Mouse (Mus musculus) macrophage (primary cell): Measurements from ENCODE around the gene Slc5a6. TPM values are rescaled to one million over a fixed set of nuclear protein-coding genes. Genes with fewer than 3 reads are reported as not detected.
"Not testable (repeated sequence)": the region's sequence is repeated elsewhere in the genome, so short reads cannot be mapped to it uniquely, and the experiment has no call there.

Experiments
- H3K27ac ChIP-seq: fragments of 350-480 bp; formaldehyde crosslinking; 2 replicates; pipeline ENCODE4 v1.9.0; 2021
- H3K36me3 ChIP-seq: fragments of 350-480 bp; formaldehyde crosslinking; 2 replicates; pipeline ENCODE4 v1.9.0; 2021; ENCODE audit errors: inconsistent target
- H3K4me3 ChIP-seq: fragments of 350-480 bp; formaldehyde crosslinking; 2 replicates; pipeline ENCODE4 v1.9.0; 2021; ENCODE audit errors: inconsistent target
- H3K79me2 ChIP-seq: fragments of 350-480 bp; formaldehyde crosslinking; 2 replicates; pipeline ENCODE4 v1.9.0; 2021; ENCODE audit errors: inconsistent target
- WGBS: methylation state at CpG from one replicate; pipeline ENCODE4 v1.1.7; 2026; ENCODE audit warnings: inconsistent platforms; ENCODE audit not compliant: missing documents; 5-methylcytosine and 5-hydroxymethylcytosine counted together
- polyA plus RNA-seq: library from polyadenylated mRNA; stranded (reverse); fragments of 250-400 nt; gene quantifications from 3 replicates; pipeline ENCODE4 v1.2.4, GENCODE M21; 2018; ENCODE audit warnings: inconsistent platforms

The Slc5a6 gene
- polyA plus RNA-seq, 1 experiment from 2014 or later: 3.3 TPM

DNA sequence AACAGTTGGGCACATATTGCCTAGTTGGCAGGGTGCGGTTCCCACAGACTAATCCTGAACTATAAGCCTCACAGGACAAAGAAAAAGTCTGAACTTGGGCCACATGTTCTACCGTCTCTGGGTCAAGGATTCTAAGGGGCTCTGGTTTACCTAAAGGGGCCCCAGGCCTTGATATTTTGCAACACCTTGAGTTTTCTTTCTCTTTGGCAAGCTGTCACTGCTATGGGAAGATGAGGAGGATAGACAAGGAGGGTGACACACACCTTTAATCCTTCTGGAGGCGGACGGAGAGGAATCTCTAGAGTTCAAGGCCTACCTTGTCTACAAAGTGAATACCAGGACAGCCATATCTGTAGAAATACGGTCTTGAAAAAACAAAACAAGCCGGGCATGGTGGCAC is 2.3 kb downstream of the Slc5a6 start:
- H3K4me3 ChIP-seq: no peak overlapping the region
- no peak overlapping the region for H3K27ac ChIP-seq
- peaks cover 5% of the 10 kb centered on the region; the same call in 1 of the 2 replicates for H3K79me2 ChIP-seq
- 95% methylated on average over 6 of the region's 6 CpGs for WGBS
- H3K36me3 ChIP-seq: no peaks in the 10 kb centered on the region; the same call in 1 of the 2 replicates

DNA sequence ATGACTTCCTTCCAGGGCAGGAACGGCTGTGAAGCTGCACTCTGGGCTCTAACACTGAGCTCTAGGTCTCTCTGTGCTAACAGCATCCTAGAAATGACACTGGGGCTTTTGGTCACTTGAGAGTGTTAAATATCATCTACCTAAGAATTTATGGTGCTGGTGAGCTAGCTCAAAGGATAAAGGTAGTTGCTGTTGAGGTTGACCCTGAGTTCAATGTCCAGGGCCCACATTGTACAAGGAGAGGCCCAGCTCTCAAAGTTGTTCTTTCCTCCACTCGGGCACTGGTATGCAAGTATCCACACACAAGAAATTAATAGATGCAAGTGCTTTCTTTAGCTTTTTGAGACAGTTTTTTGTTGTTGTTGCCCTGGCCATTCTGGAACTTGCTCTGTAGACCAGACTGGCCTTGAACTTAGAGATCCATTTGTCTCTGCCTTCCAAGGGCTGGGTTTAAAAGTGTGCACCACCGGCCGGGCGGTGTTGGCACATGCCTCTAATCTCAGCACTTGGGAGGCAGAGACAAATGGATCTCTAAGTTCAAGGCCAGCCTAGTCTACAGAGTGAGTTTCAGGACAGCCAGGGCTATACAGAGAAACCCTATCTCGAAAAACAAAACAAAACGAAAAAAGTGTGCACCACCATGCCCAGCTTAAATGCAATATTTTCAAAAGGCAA is 10.4 kb downstream of the Slc5a6 start:
- Histone ChIP-seq H3K27ac (no peak overlapping the region), H3K36me3 (peaks cover 4% of the 10 kb centered on the region; the same call in 1 of the 2 replicates), H3K79me2 (no peaks in the 10 kb centered on the region), H3K4me3 (no peak overlapping the region)
- WGBS: 96% methylated on average over 7 of the region's 7 CpGs

DNA sequence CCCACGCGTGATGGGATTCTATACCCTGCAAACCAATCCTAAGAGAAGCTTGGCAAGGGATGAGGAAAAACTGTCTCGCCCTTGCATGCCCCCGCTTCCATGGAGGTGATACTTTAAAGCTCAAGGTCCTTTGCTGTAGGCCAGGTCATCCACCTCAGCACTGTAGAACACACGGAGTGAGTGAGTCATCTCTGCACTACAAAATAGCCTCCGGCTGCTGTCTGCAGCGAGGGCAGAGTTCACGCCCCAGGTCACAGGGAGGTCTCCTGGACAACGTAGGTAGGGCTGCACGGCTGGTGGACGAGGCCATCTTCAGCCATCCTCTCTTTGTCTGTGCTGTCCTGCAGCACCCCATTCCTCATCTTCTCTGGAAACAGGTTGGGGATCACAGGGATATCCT is 12.2 kb downstream of the Slc5a6 start:
- not testable (repeated sequence) for H3K4me3 ChIP-seq, H3K36me3 ChIP-seq, H3K79me2 ChIP-seq, H3K27ac ChIP-seq
- WGBS: 98% methylated on average over 10 of the region's 11 CpGs

DNA sequence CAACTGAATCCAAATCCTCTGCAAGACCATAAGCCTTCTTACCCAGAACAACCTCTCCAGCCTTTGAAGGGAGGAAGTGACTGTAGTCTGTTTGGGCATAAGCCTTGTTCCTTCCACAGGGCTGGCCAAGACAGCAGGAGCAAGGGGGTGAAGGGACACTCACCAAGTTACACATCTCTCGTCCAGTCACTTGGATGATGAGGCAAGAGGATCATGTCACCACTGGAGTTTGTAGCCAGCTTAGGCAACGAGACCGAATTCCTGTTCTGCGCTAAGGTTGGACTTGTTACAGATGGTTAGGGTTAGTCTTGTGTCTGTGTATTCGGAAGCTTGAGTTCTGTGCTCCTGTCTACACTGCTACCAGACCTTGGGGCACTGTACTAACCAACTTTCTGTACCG is 14.1 kb downstream of the Slc5a6 start:
- H3K79me2 ChIP-seq: no peaks in the 10 kb centered on the region
- 89% methylated on average over 6 of the region's 6 CpGs for WGBS
- no peak overlapping the region for H3K27ac ChIP-seq
- H3K36me3 ChIP-seq: 0 out of 2 replicates have a peak, but pooled peaks cover 4% of the 10 kb centered on the region
- no peak overlapping the region for H3K4me3 ChIP-seq

DNA sequence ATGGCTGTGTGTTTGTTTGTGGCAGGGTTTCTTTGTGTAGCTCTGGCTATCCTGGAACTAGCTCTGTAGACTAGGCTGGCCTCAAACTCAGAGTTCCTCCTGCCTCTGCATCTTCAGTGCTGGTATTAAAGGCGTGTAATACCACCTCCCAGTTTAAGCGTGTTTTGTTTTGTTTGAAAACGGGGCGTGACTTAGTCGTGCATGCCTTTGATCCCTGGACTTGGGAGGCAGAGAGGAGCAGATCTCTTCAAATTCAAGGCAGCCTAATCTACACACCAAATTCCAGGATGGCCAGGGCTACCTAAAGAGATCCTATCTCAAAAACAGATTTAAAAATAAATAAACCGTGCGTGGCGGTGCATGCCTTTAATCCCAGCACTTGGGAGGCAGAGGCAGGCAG is 17.2 kb downstream of the Slc5a6 start:
- H3K4me3 ChIP-seq: no peak overlapping the region
- H3K36me3 ChIP-seq: no peaks in the 10 kb centered on the region
- no peaks in the 10 kb centered on the region for H3K79me2 ChIP-seq
- H3K27ac ChIP-seq: no peak overlapping the region
- WGBS: 100% methylated on average over 6 of the region's 8 CpGs

DNA sequence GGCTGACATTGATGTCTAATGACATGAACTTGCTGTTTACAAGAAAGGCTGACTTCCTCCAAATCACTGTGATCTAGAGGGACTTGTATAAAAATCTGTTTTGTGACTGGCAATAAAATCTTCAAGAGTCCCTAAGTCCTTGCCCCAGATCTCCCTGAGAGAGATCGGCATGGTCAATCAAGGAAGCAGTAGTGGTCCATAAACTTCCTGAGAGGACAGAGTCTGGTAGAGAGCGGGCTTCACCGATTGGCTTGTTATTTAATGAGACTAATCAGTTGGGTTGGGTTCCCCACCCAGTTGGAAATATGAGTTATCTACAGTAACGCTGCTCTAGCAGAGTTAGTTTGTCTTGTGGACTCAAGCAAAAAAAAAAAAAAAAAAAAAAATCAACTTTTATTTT is 17.8 kb downstream of the Slc5a6 start:
- H3K79me2 ChIP-seq: no peaks in the 10 kb centered on the region
- H3K36me3 ChIP-seq: no peaks in the 10 kb centered on the region
- 47% methylated on average over 4 of the region's 4 CpGs for WGBS
- no peak overlapping the region for H3K27ac ChIP-seq
- H3K4me3 ChIP-seq: no peak overlapping the region

DNA sequence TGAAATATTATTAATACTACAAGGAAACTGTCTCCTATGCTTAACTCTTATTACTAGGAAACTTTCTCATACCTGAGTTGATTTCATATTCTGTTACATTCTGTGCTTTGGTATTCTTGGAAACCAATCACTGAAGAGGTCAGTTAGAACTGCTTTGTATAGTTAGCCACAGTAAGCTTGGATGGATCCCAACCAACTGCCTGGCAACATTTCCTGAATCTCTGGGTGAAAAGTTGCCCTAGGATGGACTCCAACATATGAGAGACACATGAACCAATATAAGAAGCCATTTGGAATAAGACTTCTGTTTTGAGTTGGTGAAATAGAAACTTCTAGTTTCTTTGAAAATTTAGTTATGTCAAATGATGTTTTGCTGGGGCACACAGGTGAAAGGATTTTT is 24.1 kb downstream of the Slc5a6 start:
- H3K36me3 ChIP-seq: no peaks in the 10 kb centered on the region
- no peak overlapping the region for H3K4me3 ChIP-seq
- H3K79me2 ChIP-seq: no peaks in the 10 kb centered on the region
- no peak overlapping the region for H3K27ac ChIP-seq

DNA sequence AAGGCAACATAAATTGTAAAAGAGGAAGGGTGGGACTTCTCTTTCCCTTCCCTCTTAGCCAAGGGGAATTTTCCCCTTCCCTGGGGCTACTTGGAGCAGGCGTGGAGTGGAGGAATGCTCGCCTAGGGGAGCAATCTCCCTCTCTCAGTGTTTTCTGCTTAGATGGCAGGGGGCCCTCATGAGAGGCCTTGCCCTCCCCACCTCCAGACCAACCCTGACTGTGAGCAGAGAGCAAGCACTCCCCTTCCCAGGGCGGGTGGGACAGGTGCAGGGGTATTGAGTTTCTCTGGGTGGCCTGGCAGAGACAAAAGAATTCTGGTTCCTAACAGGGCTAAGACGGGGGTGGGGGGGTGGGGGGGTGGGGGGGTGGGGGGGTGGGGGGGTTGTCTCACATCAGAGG is 25.5 kb downstream of the Slc5a6 start:
- no peaks in the 10 kb centered on the region for H3K36me3 ChIP-seq
- 46% methylated on average over 3 of the region's 4 CpGs for WGBS
- no peaks in the 10 kb centered on the region for H3K79me2 ChIP-seq
- no peak overlapping the region for H3K4me3 ChIP-seq
- H3K27ac ChIP-seq: no peak overlapping the region

DNA sequence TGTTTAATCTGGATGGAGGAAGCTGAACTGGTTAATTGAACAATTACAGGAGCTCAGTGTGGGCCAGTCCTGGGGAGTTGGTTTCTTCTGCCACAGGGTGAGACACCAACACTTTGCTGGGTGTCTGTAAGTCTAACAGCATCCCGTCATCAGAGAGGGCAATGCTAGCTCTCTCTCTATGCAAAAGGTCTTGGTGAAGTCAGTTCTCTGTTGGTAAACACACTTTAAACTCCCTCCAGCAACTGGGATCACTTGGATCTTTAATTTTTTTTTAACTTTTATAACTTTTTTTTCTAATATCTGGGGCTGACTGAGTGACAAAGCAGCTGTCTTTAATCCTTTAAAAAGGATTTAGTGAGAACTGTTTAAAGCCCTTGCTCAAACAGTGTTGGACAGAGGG is 26.0 kb downstream of the Slc5a6 start:
- H3K4me3 ChIP-seq: no peak overlapping the region
- WGBS: 87% methylated on average over 1 of the region's 1 CpGs
- H3K79me2 ChIP-seq: no peaks in the 10 kb centered on the region
- H3K36me3 ChIP-seq: no peaks in the 10 kb centered on the region
- H3K27ac ChIP-seq: no peak overlapping the region

DNA sequence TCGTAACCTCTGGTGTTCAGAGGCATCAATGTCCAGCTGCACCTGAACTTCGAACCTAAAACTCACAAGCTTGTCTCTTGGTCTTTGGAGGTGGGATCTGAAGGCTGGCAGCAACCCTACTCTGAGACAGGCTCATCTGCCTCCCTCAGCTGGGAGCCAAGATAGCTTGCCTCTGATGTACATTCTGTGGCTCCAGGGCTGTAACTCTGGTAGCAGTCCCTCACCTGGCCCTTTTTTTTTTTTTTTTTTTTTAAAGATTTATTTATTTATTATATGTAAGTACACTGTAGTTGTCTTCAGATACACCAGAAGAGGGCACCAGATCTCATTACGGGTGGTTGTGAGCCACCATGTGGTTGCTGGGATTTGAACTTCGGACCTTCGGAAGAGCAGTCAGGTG is 26.9 kb downstream of the Slc5a6 start:
- H3K36me3 ChIP-seq, H3K27ac ChIP-seq, H3K79me2 ChIP-seq, H3K4me3 ChIP-seq: not testable (repeated sequence)
- WGBS: 91% methylated on average over 4 of the region's 5 CpGs

DNA sequence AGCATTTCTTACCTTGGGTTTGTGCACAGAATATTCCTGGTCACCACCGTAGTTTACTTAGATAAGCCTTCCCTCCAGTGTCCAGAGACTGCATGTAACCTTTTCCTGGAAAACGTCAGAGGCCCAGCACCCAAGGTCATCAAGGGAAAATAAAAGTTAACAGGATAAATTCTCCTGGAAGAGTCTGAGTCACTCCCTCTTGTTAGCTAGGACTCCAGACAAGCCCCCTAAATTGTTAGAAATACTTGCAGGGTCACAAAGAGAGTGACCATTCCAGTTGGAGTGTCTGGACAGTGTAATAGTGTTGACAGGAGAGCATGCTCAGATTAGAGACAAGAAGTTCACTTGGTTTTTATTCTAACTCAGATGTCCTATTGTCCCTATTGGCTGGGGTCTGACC is 32.8 kb downstream of the Slc5a6 start:
- Histone ChIP-seq H3K79me2 (no peaks in the 10 kb centered on the region), H3K4me3 (no peak overlapping the region), H3K36me3 (no peaks in the 10 kb centered on the region), H3K27ac (no peak overlapping the region)
- 96% methylated on average over 2 of the region's 2 CpGs for whole genome bisulfite sequencing

DNA sequence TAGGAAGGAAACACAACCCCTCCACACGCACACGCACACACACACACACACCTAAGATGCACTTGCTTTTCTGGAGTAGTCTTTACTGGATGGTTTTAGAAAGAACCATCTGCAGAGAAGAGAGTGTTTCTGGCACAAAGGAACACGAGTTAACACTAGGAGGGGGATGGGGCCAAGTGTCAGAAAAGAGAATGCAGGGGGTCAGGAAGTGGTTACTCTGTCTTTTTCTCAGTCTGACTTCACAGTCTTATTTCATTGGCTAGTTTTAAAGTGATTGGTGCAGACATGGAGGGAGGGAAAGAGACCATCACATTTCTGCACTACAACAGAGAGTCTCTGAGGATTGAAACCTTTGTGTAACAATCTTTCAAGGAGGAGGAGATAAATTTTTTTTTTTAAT is 36.0 kb downstream of the Slc5a6 start:
- H3K27ac ChIP-seq: no peak overlapping the region
- H3K36me3 ChIP-seq: no peaks in the 10 kb centered on the region
- H3K4me3 ChIP-seq: no peak overlapping the region
- no peaks in the 10 kb centered on the region for H3K79me2 ChIP-seq
- 52% methylated on average over 3 of the region's 3 CpGs for WGBS

DNA sequence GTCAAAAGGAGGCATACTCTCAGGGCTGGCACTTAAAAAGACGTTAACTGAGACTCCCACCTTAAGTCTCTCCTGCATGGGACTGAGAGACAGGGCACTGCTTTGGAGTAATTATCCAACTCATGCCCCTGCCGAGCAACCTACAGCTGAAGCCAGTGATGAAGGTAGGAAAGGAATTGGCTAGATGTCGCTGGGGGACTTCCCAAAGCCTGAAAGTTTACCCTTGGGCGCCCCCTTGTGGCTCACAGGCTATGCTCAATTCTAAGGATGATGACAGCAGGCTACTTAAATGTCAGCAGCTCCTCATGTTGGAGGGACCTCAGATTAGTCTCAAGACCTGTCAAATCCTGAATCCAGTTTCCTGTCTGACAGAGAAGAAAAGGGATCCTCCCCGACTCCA is 44.5 kb downstream of the Slc5a6 start:
- no peak overlapping the region for H3K27ac ChIP-seq
- H3K79me2 ChIP-seq: no peaks in the 10 kb centered on the region
- H3K4me3 ChIP-seq: no peak overlapping the region
- H3K36me3 ChIP-seq: no peaks in the 10 kb centered on the region
- 6% methylated on average over 5 of the region's 5 CpGs for WGBS

DNA sequence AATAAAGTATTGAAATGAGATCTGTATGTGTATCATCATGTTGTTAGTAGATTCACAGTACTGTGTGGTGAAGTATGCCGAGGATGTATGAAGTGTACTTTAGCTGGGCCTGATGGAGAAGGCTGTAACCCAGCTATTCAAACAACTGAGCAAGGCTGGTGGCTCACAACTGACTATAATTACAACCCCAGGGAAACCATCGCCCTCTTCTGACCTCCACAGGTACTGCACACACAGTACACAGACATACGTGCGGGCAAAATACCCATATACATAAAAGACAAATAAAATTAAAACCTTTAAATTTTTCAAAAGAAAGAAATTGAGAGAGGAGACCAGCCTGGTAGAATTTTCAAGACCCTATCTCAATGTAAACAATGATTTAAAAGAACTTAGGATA is 47.2 kb downstream of the Slc5a6 start:
- no peak overlapping the region for H3K27ac ChIP-seq
- no peak overlapping the region for H3K4me3 ChIP-seq
- 83% methylated on average over 4 of the region's 4 CpGs for WGBS
- H3K36me3 ChIP-seq: no peaks in the 10 kb centered on the region
- H3K79me2 ChIP-seq: no peaks in the 10 kb centered on the region

DNA sequence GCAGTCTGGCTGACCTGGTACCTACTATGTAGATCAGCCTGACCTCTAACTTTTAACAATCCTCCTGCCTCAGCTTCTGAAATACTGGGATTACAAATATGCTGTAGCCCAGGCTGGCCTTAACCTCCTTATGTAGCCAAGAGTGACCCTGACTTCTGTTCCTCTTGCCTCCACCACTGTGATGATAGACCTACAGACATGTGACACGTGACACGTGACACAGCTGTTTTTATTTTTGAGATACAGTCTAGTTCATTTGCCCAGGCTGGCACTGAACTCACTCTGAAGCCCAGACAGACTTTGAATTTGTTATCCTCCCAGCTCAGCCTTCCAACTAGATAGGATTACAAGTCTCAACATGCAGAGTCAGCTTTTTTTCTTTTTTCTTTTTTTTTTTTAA is 47.7 kb downstream of the Slc5a6 start:
- H3K36me3 ChIP-seq: no peaks in the 10 kb centered on the region
- no peak overlapping the region for H3K27ac ChIP-seq
- WGBS: 79% methylated on average over 2 of the region's 2 CpGs
- no peak overlapping the region for H3K4me3 ChIP-seq
- H3K79me2 ChIP-seq: no peaks in the 10 kb centered on the region

DNA sequence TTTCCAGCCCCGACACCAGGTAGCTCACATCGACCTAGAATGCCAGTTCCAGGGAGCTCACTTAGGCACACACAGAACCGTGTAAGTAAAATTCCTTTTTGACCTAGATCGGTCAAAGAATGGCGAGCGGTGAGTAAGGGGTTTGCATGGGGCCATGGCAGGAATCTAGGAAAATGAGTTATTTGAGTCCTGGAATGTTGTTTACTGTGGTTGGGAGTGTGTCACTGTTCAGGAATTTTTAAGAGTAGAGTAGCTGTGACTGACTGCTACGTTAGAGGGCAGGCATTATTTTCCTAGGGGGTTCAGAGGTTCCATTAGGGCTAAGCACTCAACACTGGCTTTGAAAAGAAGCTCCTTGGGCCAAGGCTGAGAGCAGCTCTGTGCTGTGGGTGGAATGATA is 48.6 kb downstream of the Slc5a6 start:
- H3K79me2 ChIP-seq: no peaks in the 10 kb centered on the region
- no peaks in the 10 kb centered on the region for H3K36me3 ChIP-seq
- H3K27ac ChIP-seq: no peak overlapping the region
- 94% methylated on average over 7 of the region's 7 CpGs for WGBS
- H3K4me3 ChIP-seq: no peak overlapping the region
